Mouse (Mus musculus) thymus, postnatal 25 days (tissue): Measurements from ENCODE around the gene Dagla.

Source experiments
- DNase-seq: peaks from one replicate; pipeline ENCODE4 v3.0.0; 2022

Dagla gene

DNA sequence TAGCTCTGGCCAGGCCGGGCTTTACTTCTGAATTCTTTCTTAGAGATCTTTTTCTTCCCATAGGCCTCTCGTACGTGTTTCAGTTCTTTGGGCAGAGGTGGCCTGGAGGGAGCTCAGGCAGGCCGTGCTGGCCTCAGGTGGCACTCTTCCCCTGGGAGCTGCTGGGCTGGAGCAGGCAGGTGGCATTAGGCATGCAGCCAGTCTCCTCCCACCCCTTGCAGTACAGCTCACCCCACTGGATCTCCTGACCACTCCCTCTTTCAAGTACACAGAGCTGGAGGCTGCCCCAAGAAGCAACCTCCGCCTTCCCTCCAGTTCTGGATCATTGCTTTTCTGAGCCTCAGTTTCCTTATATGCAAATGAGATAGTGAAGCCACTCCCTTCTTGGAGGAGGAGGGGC lies 26.9 kb downstream of the Dagla start:
- DNase-seq, result no peak

DNA sequence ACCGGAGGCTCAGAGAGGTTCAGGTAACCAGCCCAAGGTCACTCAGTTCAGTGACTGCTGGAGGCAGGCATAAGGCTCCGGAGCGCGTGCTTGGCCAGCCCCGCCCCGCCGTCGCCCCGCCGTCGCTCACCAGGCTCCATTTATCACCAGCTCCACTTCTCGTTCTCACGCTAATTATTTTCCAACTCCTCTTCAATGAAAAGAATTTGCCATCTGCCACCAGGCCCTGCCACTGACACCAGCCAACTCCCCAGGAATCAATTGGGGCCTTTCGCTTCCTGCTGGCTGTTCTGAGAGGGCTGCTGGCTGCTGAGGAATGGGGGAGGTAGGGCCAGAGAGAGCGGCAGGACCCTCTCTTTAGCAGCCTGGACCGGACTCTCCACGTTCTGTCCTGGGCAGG lies 27.3 kb downstream of the Dagla start:
- DNase-seq, result no peak

DNA sequence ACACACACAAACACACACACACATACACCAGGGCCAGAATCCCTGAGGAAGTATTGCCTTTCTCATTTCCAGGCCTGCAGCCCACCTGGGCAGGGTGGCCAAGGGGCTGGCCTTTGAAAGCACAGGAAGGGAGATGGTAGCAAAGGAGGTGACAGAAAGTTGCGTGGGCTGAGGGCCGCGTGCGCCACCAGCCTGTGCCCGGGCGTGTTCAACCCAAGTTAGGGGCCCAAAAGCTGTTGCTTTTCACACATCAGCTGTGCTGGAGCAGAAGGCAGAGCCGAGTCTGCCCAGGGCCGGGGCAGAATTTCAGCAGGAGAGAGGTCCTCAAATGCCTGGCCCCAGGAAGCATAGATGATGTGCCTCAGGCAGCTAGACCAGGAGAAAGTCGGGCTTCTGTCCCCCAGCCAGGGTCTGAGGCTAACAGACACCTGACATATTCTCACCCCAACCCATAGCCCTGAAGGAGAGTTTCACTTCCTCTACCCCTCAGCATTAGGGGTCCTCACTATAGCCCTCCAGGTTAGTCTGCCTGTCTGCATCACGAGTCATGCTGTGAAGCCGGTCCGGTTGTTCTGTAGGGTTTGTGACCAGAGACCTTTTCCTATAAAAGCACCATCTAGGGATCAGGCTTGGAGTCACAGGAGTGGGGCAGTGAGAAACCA lies 28.1 kb downstream of the Dagla start:
- no peak for DNase-seq

DNA sequence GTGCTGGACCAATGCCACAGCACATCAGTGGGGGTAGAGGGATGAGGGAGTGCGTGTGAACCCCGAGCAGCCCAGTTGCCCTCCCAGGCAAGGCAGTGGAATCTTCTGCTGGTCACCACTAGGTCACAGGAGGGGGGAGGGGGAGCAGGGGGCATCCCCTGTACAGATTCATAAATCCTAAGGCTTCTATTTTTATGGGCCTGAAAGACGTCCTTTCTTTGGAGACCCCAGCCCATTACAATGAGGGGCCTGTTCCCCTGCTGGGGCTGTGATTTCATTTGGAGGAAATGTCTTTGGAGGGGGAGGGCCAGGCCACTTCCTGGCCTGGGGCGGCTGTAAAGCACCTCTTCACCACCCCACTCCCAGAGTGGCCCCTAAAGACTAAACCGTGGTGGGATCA lies 30.6 kb downstream of the Dagla start:
- DNase-seq, result no peak

DNA sequence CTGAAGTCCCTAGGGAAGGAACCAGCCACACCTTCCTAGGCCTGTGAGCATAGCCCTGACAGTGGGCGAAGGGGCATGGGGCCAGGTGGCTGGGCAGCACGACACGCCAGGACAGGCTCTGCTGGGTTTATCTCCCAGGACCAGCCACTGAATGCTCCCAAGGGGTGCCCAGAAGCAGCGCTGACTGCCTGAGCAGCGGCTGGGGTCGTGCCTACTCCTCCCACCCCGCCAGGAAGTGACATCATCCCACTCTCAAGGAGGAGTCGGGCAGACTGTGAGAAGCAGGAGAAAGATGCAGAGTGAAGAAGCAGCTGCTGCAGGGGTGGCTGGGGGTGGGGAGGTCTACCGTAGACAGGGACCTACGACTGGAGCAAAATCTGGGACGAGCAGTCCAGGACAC lies 31.9 kb downstream of the Dagla start:
- peak; percentile 61 for DNase-seq

DNA sequence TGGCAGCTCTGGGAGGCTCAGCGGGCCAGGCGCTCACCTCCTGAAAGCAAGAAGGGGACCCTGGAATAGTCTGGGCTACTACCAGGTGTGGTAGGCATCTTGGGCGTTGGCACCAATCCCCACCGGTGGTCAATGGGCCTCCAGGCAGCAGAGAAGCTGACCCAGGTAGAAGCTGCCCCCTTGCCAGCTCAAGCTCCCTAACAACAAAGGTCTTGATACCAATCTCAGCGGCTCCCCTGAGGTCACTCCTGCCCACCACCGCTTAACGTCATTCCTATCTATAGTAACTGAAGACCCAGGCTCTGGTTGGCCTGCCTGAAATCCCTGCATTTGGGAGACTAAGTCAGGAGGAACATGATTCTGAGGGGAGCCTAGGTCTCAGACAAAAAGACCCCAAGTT lies 33.1 kb downstream of the Dagla start:
- DNase-seq, result no peak

DNA sequence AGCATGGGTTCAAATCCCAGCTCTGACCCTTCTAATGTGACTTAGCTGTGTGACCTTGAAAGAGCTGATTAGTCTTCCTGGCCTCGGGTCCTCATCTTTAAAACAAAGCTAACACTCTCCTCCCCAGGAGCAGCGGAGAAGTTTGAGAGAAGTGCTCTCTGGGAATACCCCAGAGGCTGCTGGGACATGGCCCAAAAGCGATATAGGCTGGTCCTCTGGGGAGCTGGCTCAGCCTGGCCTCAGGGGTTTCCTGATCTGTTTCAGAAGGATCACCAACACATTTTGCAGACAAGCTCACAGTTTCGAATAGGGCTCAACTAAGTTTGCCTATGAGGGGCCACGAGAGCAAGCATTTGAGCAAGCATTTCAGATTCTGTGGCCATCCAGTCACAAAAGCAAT lies 34.3 kb downstream of the Dagla start:
- DNase-seq, result no peak

DNA sequence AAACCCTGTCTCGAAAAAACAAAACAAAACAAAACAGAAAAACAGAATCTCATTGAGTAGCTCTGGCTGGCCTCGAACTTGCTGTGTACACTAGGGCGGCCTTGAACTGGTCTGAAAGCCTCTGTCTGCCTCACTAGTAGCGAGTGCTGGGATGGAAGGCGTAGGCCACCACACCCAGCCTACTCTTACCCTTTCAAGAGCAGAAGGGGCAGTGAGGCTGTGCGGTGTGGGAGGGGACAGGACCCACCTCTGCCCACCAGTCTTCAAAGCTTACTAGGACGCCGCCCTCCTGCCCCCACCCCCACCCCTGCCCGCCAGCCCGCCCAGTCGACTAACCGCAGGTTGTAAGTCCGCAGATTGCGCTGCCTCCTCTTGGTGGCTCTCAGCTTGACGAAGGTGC lies 35.8 kb downstream of the Dagla start:
- no peak for DNase-seq

DNA sequence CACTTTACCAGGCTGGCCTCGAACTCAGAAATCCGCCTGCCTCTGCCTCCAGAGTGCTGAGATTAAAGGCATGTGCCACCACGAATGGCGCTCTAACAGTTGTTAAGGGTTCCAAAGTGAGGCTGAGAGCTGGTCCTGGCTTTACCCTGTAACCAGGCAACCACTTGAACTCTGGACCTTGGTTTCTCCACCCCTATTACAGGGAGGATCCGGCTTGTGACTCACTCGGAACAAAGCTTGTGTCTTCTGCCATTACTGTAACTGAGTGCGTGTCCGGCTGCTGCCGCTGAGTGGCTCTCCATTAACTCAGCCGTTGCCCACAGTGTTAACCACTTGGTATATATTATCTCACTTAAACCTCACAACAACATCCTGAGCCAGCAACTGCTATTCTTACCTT lies 36.7 kb downstream of the Dagla start:
- no peak for DNase-seq

DNA sequence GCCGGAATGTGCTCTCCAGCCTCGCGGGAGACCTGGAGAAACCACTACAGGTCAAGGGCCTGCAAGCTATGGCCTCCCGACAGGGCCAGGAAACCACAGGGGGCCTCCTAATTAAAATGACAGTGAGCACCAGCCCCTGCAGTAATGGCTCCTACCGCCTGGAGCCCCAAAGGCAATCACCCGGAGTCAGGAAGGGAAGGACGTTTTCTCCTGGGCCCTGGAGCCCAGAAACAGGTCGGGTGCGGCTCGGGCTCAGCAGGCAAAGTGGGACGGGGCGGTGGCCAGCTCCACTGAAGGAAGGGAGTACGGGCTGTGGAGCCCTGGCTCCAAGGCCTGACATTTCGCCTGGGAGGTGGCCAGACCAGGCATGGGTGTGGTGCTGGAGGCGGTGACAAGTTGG lies 37.6 kb downstream of the Dagla start:
- no peak for DNase-seq

DNA sequence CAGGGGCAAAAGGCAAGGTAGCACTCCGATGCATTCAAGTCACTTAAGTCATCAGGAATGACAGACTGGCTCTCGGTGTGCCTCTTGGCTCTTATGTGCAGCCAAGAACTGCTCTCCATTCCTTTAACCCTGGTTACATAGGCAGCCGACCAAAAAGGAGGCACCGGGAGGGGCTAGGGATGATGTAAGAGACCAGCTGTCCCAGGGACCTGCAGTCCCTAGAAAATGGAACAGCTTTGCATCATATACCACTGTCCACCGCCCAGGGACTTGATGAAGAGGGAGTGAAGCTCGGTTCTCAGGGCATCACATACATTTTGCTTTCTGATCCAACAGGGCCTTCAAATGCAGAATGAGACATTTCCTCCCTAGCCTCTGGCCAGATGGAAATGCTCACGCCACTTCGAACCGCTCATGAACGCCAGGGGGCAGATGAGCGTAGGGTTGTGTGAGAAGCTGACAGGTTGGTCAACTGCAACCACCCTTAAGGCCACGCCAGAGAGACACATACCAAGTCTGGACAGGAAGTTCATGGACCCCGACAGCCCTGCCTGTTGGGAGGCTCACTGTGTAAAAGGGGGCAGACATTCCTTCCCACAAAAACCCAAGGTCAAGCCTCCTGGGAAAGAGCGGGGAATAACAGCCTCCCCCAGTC lies 38.4 kb downstream of the Dagla start:
- peak; percentile 30 for DNase-seq

DNA sequence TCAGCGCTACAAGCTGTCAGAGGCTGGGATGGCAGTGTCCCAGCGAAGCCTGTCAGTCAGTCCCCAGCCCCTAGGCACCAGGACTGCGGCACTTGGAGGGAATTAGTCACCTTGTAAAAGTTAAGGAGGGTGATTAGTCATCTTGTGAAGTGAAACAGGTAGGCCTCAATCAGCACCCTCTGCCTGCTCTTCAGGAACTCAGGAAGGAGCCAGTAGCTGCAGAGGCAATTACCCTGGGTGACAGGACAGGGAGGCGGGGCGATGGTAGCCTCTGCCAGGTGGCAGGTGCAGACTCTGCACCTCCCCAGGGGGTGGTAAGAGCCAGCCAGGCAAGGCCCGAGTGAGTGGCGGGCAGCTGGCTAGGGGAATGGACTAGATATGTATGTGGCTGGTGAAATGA lies 43.3 kb downstream of the Dagla start:
- no peak for DNase-seq

DNA sequence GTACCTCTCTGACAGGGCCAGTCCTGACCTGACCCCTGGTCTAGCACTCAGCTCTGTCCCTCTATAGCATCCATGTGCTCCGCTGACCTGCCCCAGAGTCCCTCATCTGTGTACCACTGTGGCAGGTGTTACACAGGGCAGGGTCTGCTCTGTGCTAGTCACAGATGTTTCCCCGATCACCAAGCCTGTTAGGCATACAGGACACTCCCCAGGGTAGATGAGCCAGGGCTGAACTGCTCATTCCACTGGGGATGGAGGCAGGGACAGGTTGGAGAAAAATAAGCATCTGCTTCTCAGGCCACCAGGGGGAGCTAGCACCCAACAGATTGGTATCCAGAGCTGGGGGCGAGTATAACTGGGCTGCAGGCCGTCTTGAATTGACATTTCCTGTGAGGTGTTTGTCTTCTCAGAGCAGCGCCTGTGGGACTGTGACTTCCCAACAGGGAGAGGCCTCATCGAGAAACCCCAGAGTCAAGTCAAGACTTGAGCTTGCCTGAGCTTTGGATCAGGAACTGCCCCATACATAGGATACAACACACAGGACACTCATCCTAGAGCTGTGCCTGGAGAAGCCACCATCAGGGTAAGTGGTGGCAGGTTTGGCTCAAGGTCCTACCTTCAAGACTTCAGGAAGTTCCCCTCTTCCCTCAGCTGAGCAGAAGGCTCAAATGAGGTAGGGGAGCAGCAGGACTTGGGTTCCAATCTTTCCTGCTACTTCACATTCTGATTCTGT lies 46.2 kb downstream of the Dagla start:
- DNase-seq, result peak; percentile 67

DNA sequence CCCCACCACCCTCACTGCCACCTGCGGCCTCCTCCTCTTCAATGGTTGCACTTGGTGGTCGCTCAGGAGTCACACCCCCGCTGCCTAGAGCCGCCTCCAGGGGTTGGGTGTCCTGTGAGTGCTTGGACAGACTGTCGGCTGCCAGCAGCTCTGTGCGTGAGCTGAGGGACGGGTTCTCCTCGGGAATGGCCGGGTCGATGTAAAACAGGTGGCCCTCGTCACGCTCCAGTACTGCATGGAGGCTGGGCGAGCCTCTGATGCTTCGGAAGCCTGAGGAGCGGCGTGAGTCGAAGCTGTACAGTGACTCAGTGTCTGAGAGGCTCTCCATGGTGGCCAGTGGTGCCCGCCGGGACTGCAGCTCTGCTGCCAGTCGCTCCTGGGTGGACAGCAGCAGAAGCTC lies 56.5 kb downstream of the Dagla start:
- no peak for DNase-seq

DNA sequence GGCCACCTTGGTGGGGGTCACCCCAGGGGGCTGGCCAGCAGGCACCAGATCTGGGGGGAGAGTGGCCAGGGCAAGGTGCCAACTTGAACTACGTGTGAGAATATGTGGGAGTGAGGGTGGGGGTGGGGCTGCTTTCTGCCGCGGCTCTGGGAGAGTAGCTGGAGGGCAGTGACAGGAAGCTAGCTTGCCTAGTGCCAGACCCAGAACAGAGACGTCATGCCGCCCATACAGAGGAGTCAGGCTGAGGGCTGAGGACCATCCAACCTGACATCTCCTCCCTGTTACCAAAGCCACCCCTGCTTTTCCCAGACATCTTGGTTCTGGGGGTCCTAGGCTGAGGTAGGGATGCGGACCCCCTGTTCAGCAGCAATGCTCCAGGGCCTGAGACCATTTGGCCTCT lies 57.5 kb downstream of the Dagla start:
- no peak for DNase-seq

DNA sequence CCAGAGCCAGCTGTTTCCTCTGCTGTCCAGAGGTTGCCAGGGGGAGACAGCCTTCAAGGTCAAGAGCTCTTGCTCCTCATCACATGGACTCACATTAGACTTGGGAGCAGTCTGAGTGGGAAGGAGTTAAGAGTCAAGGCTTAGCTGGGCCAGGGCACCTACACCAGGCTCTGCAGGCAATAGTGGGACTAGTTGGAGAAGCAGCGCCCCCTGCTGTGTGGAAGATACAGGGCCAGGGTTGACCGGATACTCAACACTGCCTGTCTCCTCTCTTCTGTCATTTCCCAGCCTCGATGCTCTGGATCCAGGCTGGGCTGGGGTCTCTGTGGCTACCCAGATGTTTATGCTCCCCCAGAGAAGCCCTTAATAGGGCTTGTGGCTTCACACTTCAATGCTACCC lies 60.5 kb downstream of the Dagla start:
- peak; percentile 28 for DNase-seq

DNA sequence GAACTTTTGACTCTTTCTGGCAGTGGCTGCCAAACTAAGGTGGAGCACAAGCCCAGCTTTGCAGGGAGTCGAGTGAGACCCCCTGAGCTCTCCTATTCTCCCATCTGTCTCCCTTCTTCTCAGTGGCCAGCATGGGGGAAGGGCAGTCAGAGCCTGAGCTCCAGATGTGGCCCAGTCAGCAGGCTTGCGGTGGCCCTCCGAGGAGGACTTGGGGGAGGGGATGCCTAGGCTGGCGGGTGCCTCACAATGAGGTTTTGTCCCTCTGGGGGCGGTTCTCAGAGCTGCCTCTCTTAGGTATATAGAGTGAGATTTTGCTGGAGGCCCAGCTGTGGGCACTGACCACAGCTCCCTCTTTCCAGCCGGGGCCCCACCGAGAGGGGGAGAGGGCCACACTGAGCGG lies 61.8 kb downstream of the Dagla start:
- no peak for DNase-seq

DNA sequence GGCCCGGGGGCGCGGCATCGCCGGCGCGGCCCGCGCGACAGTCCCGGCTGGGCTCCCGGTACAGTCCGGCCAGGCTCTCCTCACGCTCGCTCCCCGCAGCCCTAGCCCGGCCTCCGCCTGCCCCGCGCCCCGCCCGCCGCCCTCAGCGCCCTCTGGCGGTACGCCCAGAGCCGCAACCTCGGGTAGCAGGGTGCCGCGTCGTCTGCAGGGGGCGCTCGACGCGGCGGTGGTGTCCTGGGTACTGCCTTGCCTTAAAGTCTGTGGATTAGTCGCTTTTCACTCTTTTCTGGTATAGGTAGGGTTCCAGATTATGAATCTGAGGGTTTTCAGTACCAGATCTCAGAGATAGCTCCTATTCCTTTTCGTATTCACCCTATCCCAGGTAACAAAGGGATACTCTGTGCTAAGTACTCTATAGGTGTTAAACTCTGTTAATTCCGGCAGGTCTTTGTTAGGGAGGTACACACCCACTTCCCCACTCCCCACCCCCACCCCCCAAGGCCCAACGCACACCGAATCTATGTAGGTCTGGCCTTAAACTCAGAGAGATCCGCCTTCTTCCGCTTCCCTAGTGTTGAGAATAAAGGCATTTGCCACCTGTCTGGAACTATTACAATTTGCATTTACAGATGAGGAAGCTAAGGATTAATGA lies 63.9 kb downstream of the Dagla start, which contains the start of gene Myrf:
Gene Myrf, minus strand, starts transcription at position 95 of the 652 bp plus-strand sequence.
- peak; percentile 70 for DNase-seq

DNA sequence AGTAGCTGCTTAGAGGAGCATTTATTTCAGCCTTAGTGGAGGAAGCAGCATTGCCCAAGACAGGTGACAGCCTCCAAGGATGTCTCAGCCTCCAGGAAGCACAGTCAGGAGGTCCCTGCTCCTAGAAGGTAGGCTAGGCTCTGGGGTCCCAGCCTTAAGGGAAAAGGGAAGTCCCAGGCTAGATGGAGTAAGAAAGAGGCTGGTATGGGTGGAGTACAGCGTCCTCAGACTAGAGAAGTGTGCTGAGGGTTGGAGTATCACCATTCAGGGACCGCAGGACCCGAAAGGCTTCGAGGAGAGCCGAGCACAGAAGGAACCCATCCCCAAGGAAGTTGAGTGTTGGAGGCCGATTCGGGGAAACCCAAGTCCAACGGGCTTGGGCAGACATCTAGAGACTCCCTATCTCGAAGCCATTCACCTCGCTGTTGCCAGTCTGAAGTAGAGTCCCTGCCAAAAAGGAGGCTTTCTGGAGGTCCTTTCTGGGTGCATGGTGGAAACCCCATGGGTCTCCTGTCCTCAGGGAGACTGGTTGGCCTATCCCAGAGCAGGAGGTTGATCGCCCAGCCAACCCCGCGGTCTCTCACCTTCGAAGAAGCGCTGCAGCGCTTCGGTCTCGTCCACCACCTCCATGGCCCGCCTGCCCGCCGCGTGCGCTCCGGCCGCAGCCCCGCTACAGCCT lies 64.6 kb downstream of the Dagla start:
- DNase-seq, result no peak

DNA sequence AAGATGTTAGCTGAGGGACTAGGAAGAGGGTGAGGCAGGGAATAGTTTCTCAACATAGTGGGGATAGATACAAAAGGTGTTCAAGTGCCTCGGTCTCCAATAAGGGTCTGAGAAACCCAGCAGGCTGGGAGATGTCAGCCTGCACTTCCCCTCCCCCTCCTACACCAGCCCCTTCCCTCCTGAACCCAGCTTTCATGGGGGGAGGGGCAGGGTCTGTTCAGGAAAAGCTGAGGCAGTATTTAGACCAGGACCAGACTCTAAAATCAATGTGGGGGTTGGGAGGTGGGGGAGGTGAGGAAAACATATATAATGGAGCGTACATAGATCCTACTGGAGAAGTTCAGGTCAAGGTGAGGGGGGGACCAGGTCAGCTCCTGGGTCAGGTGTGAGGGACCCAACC lies 65.3 kb downstream of the Dagla start:
- DNase-seq, result no peak

DNA sequence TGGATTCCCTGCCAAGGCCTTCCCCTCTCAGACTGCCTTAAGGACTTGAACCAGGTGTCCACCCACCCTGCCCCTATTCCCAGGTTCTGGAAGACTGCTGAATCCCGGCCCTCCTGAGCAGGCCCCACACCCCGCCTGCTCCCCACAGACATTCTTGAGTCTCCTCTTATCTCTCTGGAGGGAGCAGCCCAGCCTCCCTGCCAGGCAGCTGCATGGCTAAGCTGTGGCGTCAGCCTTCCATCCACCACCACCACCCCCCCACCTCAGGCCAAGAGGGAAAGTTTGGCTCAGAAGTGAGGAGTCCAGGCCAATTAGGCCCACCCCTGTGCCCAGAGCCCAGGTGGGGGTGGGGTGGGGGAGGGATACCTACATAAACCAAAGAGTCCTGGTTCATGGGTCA lies 66.2 kb downstream of the Dagla start:
- DNase-seq, result no peak

DNA sequence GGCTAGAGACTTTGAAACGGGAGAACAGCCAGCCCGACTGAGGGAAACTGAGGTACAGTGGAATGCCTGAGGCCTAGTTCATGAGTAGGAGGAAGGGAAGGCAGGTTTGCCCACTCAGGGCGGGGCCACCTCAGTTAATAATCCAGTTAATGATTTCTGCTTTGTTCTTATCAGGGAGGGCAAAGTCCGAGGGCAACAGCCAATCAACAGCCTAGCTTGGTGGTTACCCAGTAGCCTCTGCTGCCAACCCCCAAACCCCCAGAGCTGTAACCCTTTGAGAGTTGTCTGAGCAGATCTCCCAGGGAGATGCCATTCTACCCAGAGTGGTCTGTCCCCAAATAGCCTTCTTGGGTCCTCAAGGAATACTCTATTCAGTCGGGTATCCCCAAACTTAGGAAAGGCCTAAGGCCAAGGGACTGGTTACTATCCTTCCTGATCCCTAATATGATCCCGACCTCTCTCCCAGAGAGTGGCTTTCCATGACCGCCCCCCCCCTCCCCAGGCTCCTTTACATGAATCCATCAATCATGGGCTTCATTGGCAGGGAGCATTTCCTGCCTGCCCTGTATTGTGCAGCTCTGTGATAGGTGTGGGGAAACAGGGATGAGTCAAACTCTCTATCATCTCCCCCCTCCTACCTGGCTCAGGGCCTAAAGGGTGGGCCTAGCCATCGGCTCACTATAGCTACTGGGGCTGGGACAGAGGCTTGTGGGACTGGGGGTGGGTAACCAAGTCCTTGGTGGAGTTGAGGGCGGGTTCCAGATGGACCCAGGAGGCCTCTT lies 68.7 kb downstream of the Dagla start:
- DNase-seq, result no peak
